Mouse (Mus musculus) ES-Bruce4 (cell line): ENCODE data around the gene Gm38392.
A peak's percentile ranks its signal among the peaks of the same experiment; 100 is the strongest.

Experiments used
- CTCF ChIP-seq: IDR thresholded peaks from one replicate; pipeline ENCODE4 v1.8.1; 2011; ENCODE audit warnings: low read depth, low read length
- EP300 ChIP-seq: IDR thresholded peaks from 2 replicates; pipeline ENCODE4 v1.6.1; 2011; ENCODE audit warnings: low read depth, low read length; ENCODE audit not compliant: insufficient read depth
- POLR2A ChIP-seq: IDR thresholded peaks from one replicate; pipeline ENCODE4 v1.8.1; 2011; ENCODE audit warnings: low read length; ENCODE audit not compliant: insufficient read depth

DNA sequence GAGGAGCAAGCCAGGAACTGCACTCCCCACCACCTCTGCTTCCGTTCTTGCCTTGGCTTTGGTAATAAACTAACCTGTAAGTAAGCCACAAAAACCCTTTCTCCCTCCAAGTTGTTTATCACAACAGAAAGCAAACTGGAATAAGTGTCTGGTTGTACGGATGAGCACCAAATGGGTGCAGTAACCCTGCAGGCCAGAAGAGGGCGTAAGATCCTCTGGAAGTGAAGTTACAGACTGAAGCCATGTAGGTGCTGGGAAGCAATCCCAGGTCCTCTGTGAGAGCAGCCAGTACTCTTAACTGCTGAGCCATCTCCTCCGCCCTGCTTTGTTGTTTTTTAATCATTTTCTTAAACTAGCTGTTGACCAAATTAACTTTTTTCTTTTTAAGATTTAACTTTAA, 13.0 kb downstream of the Gm38392 start:
- TF ChIP-seq POLR2A: no peak
- TF ChIP-seq CTCF: peak; percentile 53
- no peak for TF ChIP-seq EP300
